Mouse (Mus musculus) MEL (cell line): ENCODE results near the gene Hcn2.

Source experiments
- CTCF ChIP-seq, 3 experiments: IDR thresholded peaks in 2 of 3; conservative IDR thresholded peaks in 1 of 3; 2 replicates each; pipeline ENCODE4 v1.5.1; 2011 to 2012; ENCODE audit warnings: low read length in 3 of 3, low read depth in 2 of 3, mild to moderate bottlenecking in 2 of 3, improper control_type of control experiment in 1 of 3, inconsistent platforms in 1 of 3, mixed read lengths in 1 of 3, moderate library complexity in 1 of 3; ENCODE audit not compliant: control insufficient read depth in 1 of 3, insufficient read depth in 1 of 3, poor library complexity in 1 of 3, severe bottlenecking in 1 of 3
- GABPA ChIP-seq: IDR thresholded peaks from 2 replicates; pipeline ENCODE4 v1.6.1; 2012; ENCODE audit warnings: low read depth, mild to moderate bottlenecking, inconsistent platforms, low read length, improper control_type of control experiment, moderate library complexity
- MAFK ChIP-seq: IDR thresholded peaks from 2 replicates; pipeline ENCODE4 v1.6.1; 2011; ENCODE audit warnings: low read depth, mild to moderate bottlenecking, low read length, improper control_type of control experiment, borderline replicate concordance
- POLR2A ChIP-seq, 2 experiments: IDR thresholded peaks; 2 replicates each; pipeline ENCODE4 v1.6.1; 2011 to 2012; ENCODE audit warnings: low read length in 2 of 2, mild to moderate bottlenecking in 2 of 2, control low read depth in 1 of 2, improper control_type of control experiment in 1 of 2, low read depth in 1 of 2, moderate library complexity in 1 of 2; ENCODE audit not compliant: control insufficient read depth in 1 of 2, insufficient read depth in 1 of 2, poor library complexity in 1 of 2
- SMC3 ChIP-seq: IDR thresholded peaks from 2 replicates; pipeline ENCODE4 v1.6.1; 2011; ENCODE audit warnings: low read depth, low read length, improper control_type of control experiment

DNA sequence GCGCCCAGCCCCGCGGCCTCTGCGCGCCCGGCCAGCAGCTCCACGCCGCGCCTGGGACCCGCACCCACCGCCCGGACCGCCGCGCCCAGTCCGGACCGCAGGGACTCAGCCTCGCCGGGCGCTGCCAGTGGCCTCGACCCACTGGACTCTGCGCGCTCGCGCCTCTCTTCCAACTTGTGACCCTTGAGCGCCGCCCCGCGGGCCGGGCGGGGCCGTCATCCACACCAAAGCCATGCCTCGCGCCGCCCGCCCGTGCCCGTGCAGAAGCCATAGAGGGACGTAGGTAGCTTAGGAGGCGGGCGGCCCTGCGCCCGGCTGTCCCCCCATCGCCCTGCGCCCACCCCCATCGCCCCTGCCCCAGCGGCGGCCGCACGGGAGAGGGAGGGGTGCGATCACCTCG lies 18.9 kb downstream of the Hcn2 start:
- TF ChIP-seq MAFK, result no peak
- TF ChIP-seq POLR2A (IDR thresholded peaks at IDR 0.05; ENCODE audit: control insufficient read depth in 1 of 2, insufficient read depth in 1 of 2, low read depth in 1 of 2, low read length in 2 of 2, poor library complexity in 1 of 2), result no peak
- no peak for TF ChIP-seq CTCF (IDR thresholded peaks at IDR 0.05 in 2 of 3, conservative IDR thresholded peaks at IDR 0.05 in 1 of 3; ENCODE audit: control insufficient read depth in 1 of 3, insufficient read depth in 1 of 3, low read depth in 2 of 3, low read length in 3 of 3, poor library complexity in 1 of 3, severe bottlenecking in 1 of 3)
- no peak for TF ChIP-seq SMC3
- no peak for TF ChIP-seq GABPA
